Mouse (Mus musculus) spleen, adult 2 months (tissue): ENCODE data around the gene Sult2b1.

ENCODE experiments used
- CTCF ChIP-seq: fragments of 200-500 bp; IDR thresholded peaks from 2 replicates; pipeline ENCODE4 v1.5.1; 2011; ENCODE audit warnings: mild to moderate bottlenecking, inconsistent platforms; ENCODE audit not compliant: insufficient read depth, insufficient read length, insufficient replicate concordance; ENCODE audit errors: extremely low read depth
- POLR2A ChIP-seq: fragments of 200-500 bp; IDR thresholded peaks from 2 replicates; pipeline ENCODE4 v1.6.1; 2011; ENCODE audit warnings: low read depth, low read length, inconsistent platforms

GRCm38 (mm10) chr7:45809276-45810075, 25.0 kb upstream of the Sult2b1 start:
- TF ChIP-seq CTCF = no peak
- TF ChIP-seq POLR2A = no peak
